Mouse (Mus musculus) MEL (cell line): Measurements from ENCODE around the gene Npm3. TPM values are rescaled to one million over a fixed set of nuclear protein-coding genes. Genes with fewer than 3 reads are reported as not detected.

ENCODE experiments used
- DNase-seq: peaks from one replicate; pipeline ENCODE4 v3.0.0; 2011; ENCODE audit warnings: low read depth, low spot score
- H3K27ac ChIP-seq: 2 replicates; pipeline ENCODE4 v1.5.1; 2012; ENCODE audit warnings: low read depth, mild to moderate bottlenecking, control low read depth, low read length, moderate library complexity; ENCODE audit not compliant: control insufficient read depth
- H3K27me3 ChIP-seq, 2 experiments: fragments of 150-350 bp in 1 of 2; sonication (generic) in 1 of 2; 2 replicates each; pipeline ENCODE4 v1.6.1; 2012; ENCODE audit warnings: low read length in 2 of 2, mild to moderate bottlenecking in 2 of 2, improper control_type of control experiment in 1 of 2, moderate library complexity in 1 of 2; ENCODE audit not compliant: insufficient read depth in 2 of 2, control insufficient read depth in 1 of 2
- H3K36me3 ChIP-seq, 2 experiments: 2 replicates each; pipeline ENCODE4 v1.6.1; 2012 to 2014; ENCODE audit warnings: low read length in 2 of 2, improper control_type of control experiment in 1 of 2, inconsistent platforms in 1 of 2, mild to moderate bottlenecking in 1 of 2; ENCODE audit not compliant: insufficient read depth in 2 of 2, control insufficient read depth in 1 of 2
- H3K4me1 ChIP-seq, 2 experiments: fragments of 150-350 bp in 1 of 2; sonication (generic) in 1 of 2; 2 replicates each; pipeline ENCODE4 v1.6.1; 2012; ENCODE audit warnings: low read length in 2 of 2, improper control_type of control experiment in 1 of 2, mild to moderate bottlenecking in 1 of 2; ENCODE audit not compliant: insufficient read depth in 2 of 2, control insufficient read depth in 1 of 2
- H3K4me3 ChIP-seq, 2 experiments: fragments of 150-350 bp in 1 of 2; sonication (generic) in 1 of 2; 2 replicates each; pipeline ENCODE4 v1.5.1; 2012; ENCODE audit warnings: low read depth in 2 of 2, low read length in 2 of 2, mild to moderate bottlenecking in 2 of 2, moderate library complexity in 2 of 2, control low read depth in 1 of 2, improper control_type of control experiment in 1 of 2; ENCODE audit not compliant: control insufficient read depth in 1 of 2, insufficient read depth in 1 of 2
- H3K79me2 ChIP-seq: 2 replicates; pipeline ENCODE4 v1.6.1; 2012; ENCODE audit warnings: mild to moderate bottlenecking, low read length, moderate library complexity; ENCODE audit not compliant: control insufficient read depth, poor library complexity, insufficient read depth
- H3K9ac ChIP-seq: 2 replicates; pipeline ENCODE4 v1.6.1; 2012; ENCODE audit warnings: low read depth, mild to moderate bottlenecking, control low read depth, low read length, moderate library complexity; ENCODE audit not compliant: control insufficient read depth, poor library complexity, severe bottlenecking
- H3K9me3 ChIP-seq: fragments of 150-350 bp; sonication (generic); replicated peaks from 2 replicates; pipeline ENCODE4 v1.6.1; 2012; ENCODE audit warnings: mild to moderate bottlenecking, low read length, improper control_type of control experiment, moderate library complexity; ENCODE audit not compliant: insufficient read depth
- CTCF ChIP-seq, 3 experiments: IDR thresholded peaks in 2 of 3; conservative IDR thresholded peaks in 1 of 3; 2 replicates each; pipeline ENCODE4 v1.5.1; 2011 to 2012; ENCODE audit warnings: low read length in 3 of 3, low read depth in 2 of 3, mild to moderate bottlenecking in 2 of 3, improper control_type of control experiment in 1 of 3, inconsistent platforms in 1 of 3, mixed read lengths in 1 of 3, moderate library complexity in 1 of 3; ENCODE audit not compliant: control insufficient read depth in 1 of 3, insufficient read depth in 1 of 3, poor library complexity in 1 of 3, severe bottlenecking in 1 of 3
- E2F4 ChIP-seq: IDR thresholded peaks from 2 replicates; pipeline ENCODE4 v1.6.1; 2011; ENCODE audit warnings: low read depth, low read length, improper control_type of control experiment, borderline replicate concordance
- ELF1 ChIP-seq: IDR thresholded peaks from 2 replicates; pipeline ENCODE4 v1.6.1; 2014; ENCODE audit warnings: low read depth, mild to moderate bottlenecking, inconsistent platforms, low read length, improper control_type of control experiment, moderate library complexity
- EP300 ChIP-seq, 2 experiments: IDR thresholded peaks; 2 replicates each; pipeline ENCODE4 v1.6.1; 2011; ENCODE audit warnings: improper control_type of control experiment in 2 of 2, low read length in 2 of 2, low read depth in 1 of 2, mild to moderate bottlenecking in 1 of 2
- GABPA ChIP-seq: IDR thresholded peaks from 2 replicates; pipeline ENCODE4 v1.6.1; 2012; ENCODE audit warnings: low read depth, mild to moderate bottlenecking, inconsistent platforms, low read length, improper control_type of control experiment, moderate library complexity
- HCFC1 ChIP-seq: IDR thresholded peaks from 2 replicates; pipeline ENCODE4 v1.6.1; 2012; ENCODE audit warnings: low read depth, mild to moderate bottlenecking, inconsistent platforms, low read length, improper control_type of control experiment, moderate library complexity
- KAT2A ChIP-seq: conservative IDR thresholded peaks from 2 replicates; pipeline ENCODE4 v1.6.1; 2012; ENCODE audit warnings: low read depth, low read length, improper control_type of control experiment, inconsistent platforms
- MEF2A ChIP-seq: IDR thresholded peaks from 2 replicates; pipeline ENCODE4 v1.6.1; 2014; ENCODE audit warnings: low read depth, mild to moderate bottlenecking, inconsistent platforms, low read length, improper control_type of control experiment; ENCODE audit not compliant: poor library complexity, insufficient replicate concordance, severe bottlenecking; ENCODE audit errors: extremely low read depth
- MXI1 ChIP-seq: IDR thresholded peaks from 2 replicates; pipeline ENCODE4 v1.6.1; 2011; ENCODE audit warnings: mild to moderate bottlenecking, low read depth, low read length, improper control_type of control experiment
- MYB ChIP-seq: IDR thresholded peaks from 2 replicates; pipeline ENCODE4 v1.6.1; 2011; ENCODE audit warnings: mild to moderate bottlenecking, low read depth, low read length, improper control_type of control experiment
- MYC ChIP-seq: IDR thresholded peaks from 2 replicates; pipeline ENCODE4 v1.6.1; 2011; ENCODE audit warnings: low read depth, mild to moderate bottlenecking, low read length, improper control_type of control experiment, moderate library complexity
- NRF1 ChIP-seq: IDR thresholded peaks from 2 replicates; pipeline ENCODE4 v1.6.1; 2014; ENCODE audit warnings: low read depth, mild to moderate bottlenecking, inconsistent platforms, low read length, improper control_type of control experiment, moderate library complexity; ENCODE audit not compliant: poor library complexity, insufficient read depth, severe bottlenecking
- POLR2AphosphoS5 ChIP-seq: IDR thresholded peaks from 2 replicates; pipeline ENCODE4 v1.6.1; 2012; ENCODE audit warnings: low read depth, borderline replicate concordance, mild to moderate bottlenecking, inconsistent platforms, low read length, moderate library complexity, mixed read lengths
- RAD21 ChIP-seq: IDR thresholded peaks from 2 replicates; pipeline ENCODE4 v1.6.1; 2011; ENCODE audit warnings: mild to moderate bottlenecking, low read depth, low read length, improper control_type of control experiment
- RCOR1 ChIP-seq: IDR thresholded peaks from 2 replicates; pipeline ENCODE4 v1.6.1; 2012; ENCODE audit warnings: low read depth, mild to moderate bottlenecking, inconsistent platforms, low read length, improper control_type of control experiment
- SIN3A ChIP-seq: IDR thresholded peaks from 2 replicates; pipeline ENCODE4 v1.6.1; 2012; ENCODE audit warnings: low read length, improper control_type of control experiment, inconsistent platforms
- SMC3 ChIP-seq: IDR thresholded peaks from 2 replicates; pipeline ENCODE4 v1.6.1; 2011; ENCODE audit warnings: low read depth, low read length, improper control_type of control experiment
- TBP ChIP-seq: IDR thresholded peaks from 2 replicates; pipeline ENCODE4 v1.8.0; 2011; ENCODE audit warnings: low read depth, low read length, improper control_type of control experiment
- TCF12 ChIP-seq: IDR thresholded peaks from 2 replicates; pipeline ENCODE4 v1.6.1; 2014; ENCODE audit warnings: low read depth, mild to moderate bottlenecking, inconsistent platforms, low read length, improper control_type of control experiment, moderate library complexity
- USF1 ChIP-seq: IDR thresholded peaks from 2 replicates; pipeline ENCODE4 v1.6.1; 2014; ENCODE audit warnings: low read depth, mild to moderate bottlenecking, inconsistent platforms, low read length, improper control_type of control experiment, moderate library complexity
- ZC3H11A ChIP-seq: IDR thresholded peaks from 2 replicates; pipeline ENCODE4 v1.6.1; 2012; ENCODE audit warnings: low read depth, mild to moderate bottlenecking, inconsistent platforms, low read length, improper control_type of control experiment
- ZMIZ1 ChIP-seq: IDR thresholded peaks from 2 replicates; pipeline ENCODE4 v1.6.1; 2012; ENCODE audit warnings: low read depth, mild to moderate bottlenecking, inconsistent platforms, low read length, improper control_type of control experiment, moderate library complexity
- ZNF384 ChIP-seq: IDR thresholded peaks from 2 replicates; pipeline ENCODE4 v1.6.1; 2012; ENCODE audit warnings: low read depth, mild to moderate bottlenecking, inconsistent platforms, low read length, improper control_type of control experiment
- polyA plus RNA-seq, 2 experiments: library from polyadenylated mRNA; stranded (reverse) in 1 of 2; unstranded in 1 of 2; fragments of >175 nt in 1 of 2; fragments of >200 nt in 1 of 2; gene quantifications; 2 replicates each; pipeline versions ENCODE4 v1.2.1 to v1.2.4; 2012; ENCODE audit warnings: low replicate concordance in 2 of 2, low read depth in 1 of 2; ENCODE audit not compliant: insufficient read length in 2 of 2, insufficient read depth in 1 of 2, missing spikeins in 1 of 2
- total RNA-seq: library from RNA; depleted of rRNA; stranded (reverse); fragments of 300-350 nt; gene quantifications from 2 replicates; pipeline ENCODE4 v1.2.3, GENCODE M21; 2012

Npm3 gene
- total and polyA plus RNA-seq, 3 experiments: 426 to 602 TPM; not detected in 1

DNA sequence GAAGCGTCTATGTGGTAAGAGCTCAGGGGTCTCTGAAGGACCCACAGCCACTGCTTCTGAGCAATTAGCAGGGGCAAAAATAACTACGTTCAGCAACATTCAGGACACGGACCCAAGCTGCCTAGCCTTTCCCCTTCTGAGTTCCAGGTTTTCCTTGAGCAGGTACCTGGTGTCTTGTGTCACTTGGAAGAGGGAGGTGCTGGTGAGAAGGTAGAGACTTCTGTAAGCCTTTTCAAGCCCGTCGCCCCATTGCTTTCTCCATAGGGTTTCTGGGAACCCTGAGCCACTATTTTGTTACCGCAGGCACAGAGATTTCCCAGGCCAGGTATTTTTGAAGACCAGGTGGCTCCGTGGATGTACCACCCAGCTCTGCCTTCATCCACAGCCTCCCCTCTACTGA, 5.8 kb downstream of the Npm3 start:
- Histone ChIP-seq H3K9me3 (no peaks in the 10 kb centered on the region), H3K36me3 (peaks cover 0 to 6% of the 10 kb centered on the region in 2 experiments; a peak in 2 of 4 replicates), H3K79me2 (peaks cover 7% of the 10 kb centered on the region), H3K27ac (no peak overlapping the region), H3K9ac (no peak overlapping the region), H3K27me3 (no peaks in the 10 kb centered on the region; a peak in 1 of 4 replicates), H3K4me3 (no peak overlapping the region), H3K4me1 (peaks cover 0 to 5% of the 10 kb centered on the region in 2 experiments; a peak in 1 of 4 replicates)
- TF ChIP-seq SIN3A (no peak), RCOR1 (no peak), MYC (no peak), MYB (no peak), ZC3H11A (no peak), EP300 (IDR thresholded peaks at IDR 0.05; ENCODE audit: low read depth in 1 of 2, low read length in 2 of 2) (no peak), SMC3 (no peak), ZMIZ1 (no peak)
- no peak for DNase-seq

DNA sequence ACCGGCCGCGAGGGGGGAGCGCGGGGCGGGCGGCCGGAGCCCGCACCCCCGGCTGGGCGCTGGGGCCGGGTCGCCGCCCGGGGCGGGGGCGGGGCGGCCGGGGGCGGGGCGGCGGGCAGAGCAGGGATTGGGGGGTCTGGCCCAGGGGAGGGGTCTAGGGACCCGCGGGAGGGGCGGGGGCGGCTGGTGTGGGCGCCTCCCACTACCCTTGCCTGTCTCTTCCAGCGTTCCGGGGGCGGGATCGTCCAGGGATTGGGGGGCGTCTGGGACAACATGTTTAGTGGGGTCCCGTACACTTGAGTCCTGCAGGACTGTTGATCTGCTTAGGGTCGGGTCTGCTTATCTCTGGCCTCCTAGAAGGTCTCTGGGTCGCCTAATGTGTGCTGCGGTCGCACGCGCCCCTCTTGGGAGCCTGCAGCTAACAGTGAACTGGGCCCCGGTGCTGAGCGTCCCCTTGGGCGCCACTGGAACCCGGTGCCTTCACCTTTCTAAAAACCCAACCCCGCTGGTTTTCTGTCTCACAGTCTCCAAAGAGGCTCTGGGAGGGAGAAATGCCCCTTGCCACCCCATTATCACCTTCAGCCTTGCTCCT, 6.3 kb downstream of the Npm3 start:
- no peak overlapping the region for H3K4me3 ChIP-seq
- no peaks in the 10 kb centered on the region; a peak in 1 of 4 replicates for H3K27me3 ChIP-seq
- H3K36me3 ChIP-seq: peaks cover 0 to 3% of the 10 kb centered on the region in 2 experiments; a peak in 2 of 4 replicates
- no peak for TF ChIP-seq KAT2A
- no peak for TF ChIP-seq GABPA
- no peak for TF ChIP-seq POLR2AphosphoS5
- TF ChIP-seq SMC3: no peak
- TF ChIP-seq ZMIZ1: no peak
- TF ChIP-seq E2F4: no peak
- no peak for TF ChIP-seq USF1
- TF ChIP-seq MXI1: no peak
- TF ChIP-seq ZC3H11A: no peak
- no peak for TF ChIP-seq NRF1
- TF ChIP-seq ELF1: no peak
- no peak for TF ChIP-seq TCF12
- TF ChIP-seq TBP: no peak
- no peak for TF ChIP-seq MYC
- no peak for TF ChIP-seq RCOR1
- no peak for TF ChIP-seq MEF2A
- TF ChIP-seq CTCF (IDR thresholded peaks at IDR 0.05 in 2 of 3, conservative IDR thresholded peaks at IDR 0.05 in 1 of 3; ENCODE audit: control insufficient read depth in 1 of 3, insufficient read depth in 1 of 3, low read depth in 2 of 3, low read length in 3 of 3, poor library complexity in 1 of 3, severe bottlenecking in 1 of 3): no peak
- TF ChIP-seq RAD21: no peak
- TF ChIP-seq HCFC1: no peak
- no peak for TF ChIP-seq ZNF384
- H3K27ac ChIP-seq: no peak overlapping the region
- H3K9me3 ChIP-seq: no peaks in the 10 kb centered on the region
- H3K79me2 ChIP-seq: peaks cover 2% of the 10 kb centered on the region; the same call in 1 of the 2 replicates
- H3K9ac ChIP-seq: no peak overlapping the region
- peaks cover 0 to 1% of the 10 kb centered on the region in 2 experiments; a peak in 1 of 4 replicates for H3K4me1 ChIP-seq
- no peak for DNase-seq
